Mouse (Mus musculus) effector memory CD4-positive, alpha-beta T cell, adult 5 months (primary cell): ENCODE data around the gene Ank2. TPM values are rescaled to one million over a fixed set of nuclear protein-coding genes. Genes with fewer than 3 reads are reported as not detected.

Experiments used
- polyA plus RNA-seq: library from polyadenylated mRNA; unstranded; fragments of 100-300 nt; shearing (Covaris generic); gene quantifications from one replicate; pipeline ENCODE4 v1.2.1, GENCODE M21; 2017

Ank2 gene
- polyA plus RNA-seq = 1.1 TPM

GRCm38 (mm10) chr3:127498742-127499400 lies at the start of gene Ank2:
TSS of gene Ank2 (minus strand) at chr3:127499350.

Other genes starting within 250 kb of the Ank2 start
- 79.9 TPM for gene Larp7, start 54.0 kb upstream of the Ank2 start, polyA plus RNA-seq
- gene Zgrf1, start 54.1 kb upstream of the Ank2 start, polyA plus RNA-seq = 5.7 TPM
- not detected for gene Neurog2, start 133.8 kb upstream of the Ank2 start, polyA plus RNA-seq